Mouse (Mus musculus) midbrain, embryonic 11.5 days (tissue): ENCODE measurements at regions not wholly inside any gene's neighbourhood (a gene's known extent, or its start where the extent isn't known, plus 50 kb on each side); places are given as distances from the start of the nearest gene placed in this dataset.

Experiments used
- ATAC-seq: fragments of 200-750 bp; cut with Nextera tagmentation; 2 replicates; pipeline ENCODE4 v1.8.0; 2017; ENCODE audit warnings: moderate TSS enrichment, moderate library complexity; ENCODE audit not compliant: low FRiP score
- DNase-seq: peaks from one replicate; pipeline ENCODE4 v3.0.0; 2015; ENCODE audit warnings: low spot score; ENCODE audit errors: missing footprints
- H3K27ac ChIP-seq: fragments of 300-500 bp; sonication (generic); 2 replicates; pipeline ENCODE4 v1.5.1; 2014; ENCODE audit warnings: low read depth, low read length
- H3K27me3 ChIP-seq: fragments of 300-500 bp; sonication (generic); 2 replicates; pipeline ENCODE4 v1.6.1; 2014; ENCODE audit warnings: mild to moderate bottlenecking, low read length, moderate library complexity, mixed read lengths; ENCODE audit not compliant: control insufficient read depth, insufficient read depth
- H3K36me3 ChIP-seq: fragments of 300-500 bp; sonication (generic); 2 replicates; pipeline ENCODE4 v1.6.1; 2014; ENCODE audit warnings: mild to moderate bottlenecking, low read length, moderate library complexity, mixed read lengths; ENCODE audit not compliant: control insufficient read depth, insufficient read depth
- H3K4me1 ChIP-seq: fragments of 300-500 bp; sonication (generic); 2 replicates; pipeline ENCODE4 v1.6.1; 2014; ENCODE audit warnings: low read length; ENCODE audit not compliant: control insufficient read depth, insufficient read depth
- H3K4me2 ChIP-seq: fragments of 300-500 bp; sonication (generic); 2 replicates; pipeline ENCODE4 v1.6.1; 2014; ENCODE audit warnings: mild to moderate bottlenecking, moderate library complexity
- H3K4me3 ChIP-seq: fragments of 300-500 bp; sonication (generic); 2 replicates; pipeline ENCODE4 v1.5.1; 2014; ENCODE audit warnings: low read depth, low read length
- H3K9ac ChIP-seq: fragments of 300-500 bp; sonication (generic); 2 replicates; pipeline ENCODE4 v1.6.1; 2014; ENCODE audit warnings: low read length
- H3K9me3 ChIP-seq: fragments of 300-500 bp; sonication (generic); 2 replicates; pipeline ENCODE4 v1.6.1; 2016; ENCODE audit warnings: low read length; ENCODE audit not compliant: control insufficient read depth
- WGBS: fragments of 180-500 bp; shearing (Covaris S2); extraction: QIAGEN DNeasy Blood & Tissue Kit; methylation state at CpG from one replicate; pipeline ENCODE4 v1.1.7; 2014; 5-methylcytosine and 5-hydroxymethylcytosine counted together

GRCm38 (mm10) chr15:64434502-64434901 is 374.2 kb upstream of the Fam49b start:
- DNase-seq, result peak; percentile 86
- no peak overlapping the region for H3K4me2 ChIP-seq
- H3K4me3 ChIP-seq, result no peak overlapping the region
- H3K36me3 ChIP-seq, result no peaks in the 10 kb centered on the region
- WGBS, result 0% methylated on average over 3 of the region's 3 CpGs
- peak; percentile 81 for ATAC-seq
- H3K4me1 ChIP-seq, result no peaks in the 10 kb centered on the region; the same call in 1 of the 2 replicates
- H3K9ac ChIP-seq, result no peak overlapping the region
- no peaks in the 10 kb centered on the region for H3K9me3 ChIP-seq
- H3K27ac ChIP-seq, result no peak overlapping the region
- H3K27me3 ChIP-seq, result no peaks in the 10 kb centered on the region

- H3K9me3 ChIP-seq, result no peaks in the 10 kb centered on the region
- ATAC-seq, result no peak
- H3K27me3 ChIP-seq, result no peaks in the 10 kb centered on the region
- H3K9ac ChIP-seq, result no peak overlapping the region
- no peak overlapping the region for H3K4me3 ChIP-seq
- no peak overlapping the region for H3K27ac ChIP-seq
- H3K36me3 ChIP-seq, result no peaks in the 10 kb centered on the region
- 92% methylated on average over 2 of the region's 2 CpGs for WGBS
- no peak overlapping the region for H3K4me2 ChIP-seq
- no peaks in the 10 kb centered on the region; the same call in 1 of the 2 replicates for H3K4me1 ChIP-seq
- DNase-seq, result no peak
Observed at GRCm38 (mm10) chr15:64434908-64435307, 374.6 kb upstream of the Fam49b start.

DNA sequence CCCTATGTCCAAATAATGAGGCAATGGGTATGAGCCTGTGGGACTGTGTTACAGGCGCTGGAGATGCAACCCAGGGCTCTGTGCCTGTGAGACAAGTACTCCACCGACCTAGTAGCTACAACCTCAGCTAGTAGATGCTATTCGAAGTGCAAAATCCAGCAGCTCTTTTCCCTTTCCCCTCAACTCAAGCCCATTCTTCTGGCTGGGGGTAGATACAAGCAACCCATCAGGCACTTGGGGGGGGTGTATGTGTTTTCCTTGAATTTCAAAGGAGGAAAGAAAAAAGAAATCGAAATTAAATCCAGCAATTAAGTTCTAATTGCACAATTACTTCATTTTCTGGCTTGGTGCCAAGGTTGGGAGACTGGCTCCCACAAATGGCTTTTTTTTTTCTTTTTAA is 372.4 kb upstream of the Gm21798 start:
- H3K9ac ChIP-seq, result no peak overlapping the region
- 74% methylated on average over 4 of the region's 4 CpGs for WGBS
- H3K27me3 ChIP-seq, result no peaks in the 10 kb centered on the region
- no peaks in the 10 kb centered on the region for H3K4me1 ChIP-seq
- H3K36me3 ChIP-seq, result no peaks in the 10 kb centered on the region
- no peak overlapping the region for H3K27ac ChIP-seq
- H3K9me3 ChIP-seq, result no peaks in the 10 kb centered on the region
- no peak overlapping the region for H3K4me2 ChIP-seq
- no peak for ATAC-seq
- no peak for DNase-seq
- H3K4me3 ChIP-seq, result no peak overlapping the region

DNA sequence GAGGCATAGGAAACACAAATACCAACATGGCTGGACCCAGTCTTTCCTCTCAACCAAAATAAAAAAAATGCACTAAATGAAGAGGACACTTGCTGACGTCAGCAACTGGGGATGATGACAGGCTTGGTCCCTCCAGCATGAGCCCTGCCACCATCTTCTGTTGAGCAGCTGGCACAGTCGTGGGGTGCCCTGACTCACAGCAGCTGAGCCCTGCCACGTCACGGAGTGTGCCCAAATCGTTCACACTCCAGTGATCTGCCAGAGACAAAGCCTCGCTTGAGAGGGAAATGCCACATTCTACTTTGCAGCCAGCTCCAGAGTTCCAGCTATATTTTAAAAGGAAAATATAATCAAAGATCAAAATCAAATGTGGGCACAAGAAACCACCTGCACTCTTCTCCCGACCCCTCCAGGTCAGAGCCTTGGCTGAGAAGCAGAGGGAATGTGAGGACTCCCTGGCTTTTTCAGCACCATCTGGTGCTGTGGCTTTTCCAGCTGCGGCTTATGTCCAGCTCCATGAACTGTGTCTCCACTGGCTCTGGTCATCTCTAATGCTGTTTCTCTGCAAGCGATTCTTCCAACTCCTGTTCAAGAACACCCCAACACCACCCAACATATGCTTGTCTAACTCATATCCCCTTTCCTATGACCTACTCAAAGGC is 371.0 kb upstream of the Gm21798 start:
- no peak for ATAC-seq
- no peak for DNase-seq
- H3K9me3 ChIP-seq, result no peaks in the 10 kb centered on the region
- H3K27ac ChIP-seq, result no peak overlapping the region
- H3K9ac ChIP-seq, result no peak overlapping the region
- no peaks in the 10 kb centered on the region for H3K4me1 ChIP-seq
- WGBS, result 71% methylated on average over 9 of the region's 9 CpGs
- H3K27me3 ChIP-seq, result no peaks in the 10 kb centered on the region
- H3K36me3 ChIP-seq, result no peaks in the 10 kb centered on the region
- no peak overlapping the region for H3K4me3 ChIP-seq
- H3K4me2 ChIP-seq, result no peak overlapping the region

DNA sequence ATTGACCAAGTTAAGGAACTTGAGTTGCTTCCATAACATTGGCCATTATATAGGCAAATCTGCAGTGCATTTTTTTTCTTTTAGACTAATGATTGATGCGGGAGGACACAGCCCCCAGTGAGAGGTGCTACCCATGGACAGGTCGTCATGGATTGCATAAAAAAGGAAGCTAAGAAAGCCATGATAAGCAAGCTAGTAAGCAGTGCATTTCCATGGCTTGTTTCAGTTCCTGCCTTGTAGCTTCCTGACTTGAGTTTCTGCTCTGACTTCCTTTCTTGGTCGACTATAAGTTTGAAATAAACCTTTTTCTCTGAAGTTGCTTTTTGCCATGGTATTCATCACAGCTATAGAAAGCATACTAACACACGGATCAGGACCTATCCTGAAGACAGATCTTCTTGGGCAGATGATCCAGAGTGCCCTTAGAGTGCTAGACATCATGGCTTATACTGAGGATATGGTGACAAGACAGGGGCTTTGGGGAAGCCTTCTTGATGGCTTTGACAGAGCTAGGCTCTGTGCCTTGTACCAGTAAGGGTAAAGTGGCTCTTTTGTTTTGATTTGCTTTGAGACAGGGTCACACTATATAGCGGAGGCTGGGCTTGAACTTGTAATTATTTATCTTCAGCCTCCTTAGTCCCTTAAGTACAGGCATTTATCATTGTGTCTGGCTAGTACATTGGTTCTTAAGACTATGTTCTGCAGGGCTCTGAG is 370.1 kb upstream of the Gm21798 start:
- 75% methylated on average over 5 of the region's 5 CpGs for WGBS
- DNase-seq, result no peak

DNA sequence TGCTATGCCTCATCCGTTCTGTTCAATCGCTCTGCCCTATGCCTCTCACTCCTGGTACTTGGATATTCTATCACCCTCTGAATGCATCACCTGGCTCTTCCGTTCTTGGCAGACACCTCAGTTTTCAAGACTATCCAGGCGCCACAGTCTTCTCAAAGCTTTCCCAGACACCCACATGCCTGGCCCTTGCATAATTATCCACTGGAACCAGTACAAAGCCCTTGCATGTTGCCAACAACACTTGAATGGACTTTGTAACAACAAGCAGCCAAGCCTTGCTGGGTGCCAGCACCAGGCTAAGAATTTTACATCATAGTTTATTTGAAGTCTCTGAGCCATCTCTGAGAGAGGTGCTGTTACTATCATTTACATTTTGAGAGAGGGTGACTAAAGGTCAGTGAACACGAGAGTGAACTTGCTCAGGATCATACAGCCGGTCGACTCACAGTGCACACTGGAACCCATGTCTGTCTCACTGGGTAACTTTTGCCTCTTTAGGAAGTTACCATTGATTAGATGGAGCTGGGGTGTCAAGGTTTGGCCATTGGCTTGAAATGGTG is 368.8 kb upstream of the Gm21798 start:
- no peak overlapping the region for H3K4me2 ChIP-seq
- H3K27me3 ChIP-seq, result no peaks in the 10 kb centered on the region
- WGBS, result 93% methylated on average over 7 of the region's 7 CpGs
- DNase-seq, result no peak
- no peak overlapping the region for H3K27ac ChIP-seq
- H3K36me3 ChIP-seq, result no peaks in the 10 kb centered on the region
- H3K9me3 ChIP-seq, result no peaks in the 10 kb centered on the region
- H3K9ac ChIP-seq, result no peak overlapping the region
- no peaks in the 10 kb centered on the region for H3K4me1 ChIP-seq
- no peak overlapping the region for H3K4me3 ChIP-seq
- no peak for ATAC-seq

More for the DNA sequence above, 370.1 kb upstream of the Gm21798 start:
- H3K27me3 ChIP-seq, result no peaks in the 10 kb centered on the region
- H3K4me3 ChIP-seq, result no peak overlapping the region
- no peak overlapping the region for H3K27ac ChIP-seq
- H3K9me3 ChIP-seq, result no peaks in the 10 kb centered on the region
- no peaks in the 10 kb centered on the region for H3K4me1 ChIP-seq
- no peak overlapping the region for H3K4me2 ChIP-seq
- no peak overlapping the region for H3K9ac ChIP-seq
- H3K36me3 ChIP-seq, result no peaks in the 10 kb centered on the region
- no peak for ATAC-seq

DNA sequence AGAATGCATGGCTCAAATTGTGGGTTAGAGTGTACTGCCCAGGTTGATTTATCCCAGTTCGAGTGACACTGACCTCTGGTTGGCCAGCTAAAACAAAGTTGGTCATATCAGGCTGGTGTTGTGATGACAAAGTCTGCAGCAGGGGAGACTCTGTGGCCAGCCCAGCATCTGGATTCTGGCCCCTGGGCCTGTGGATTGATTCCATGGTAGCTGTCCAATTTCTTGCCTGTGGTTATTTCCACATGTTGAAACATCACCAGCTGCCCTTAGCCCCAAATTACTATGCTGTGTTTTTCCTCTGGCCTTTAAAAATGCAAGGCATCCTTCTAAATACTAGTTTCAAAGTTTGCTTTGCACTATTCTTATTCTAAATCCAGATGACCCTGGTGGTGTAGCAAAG is 346.8 kb upstream of the Gm21798 start:
- Histone ChIP-seq H3K36me3 (no peaks in the 10 kb centered on the region), H3K4me1 (no peaks in the 10 kb centered on the region), H3K4me3 (no peak overlapping the region), H3K9ac (no peak overlapping the region), H3K4me2 (no peak overlapping the region), H3K27me3 (no peaks in the 10 kb centered on the region), H3K9me3 (no peaks in the 10 kb centered on the region), H3K27ac (no peak overlapping the region)
- ATAC-seq (no peak), DNase-seq (no peak)
- WGBS, result 84% methylated on average over 1 of the region's 1 CpGs

- ATAC-seq (no peak), DNase-seq (no peak)
- Histone ChIP-seq H3K4me3 (no peak overlapping the region), H3K9me3 (no peaks in the 10 kb centered on the region), H3K4me2 (no peak overlapping the region), H3K36me3 (no peaks in the 10 kb centered on the region), H3K9ac (no peak overlapping the region), H3K27ac (no peak overlapping the region), H3K27me3 (no peaks in the 10 kb centered on the region), H3K4me1 (no peaks in the 10 kb centered on the region)
- 74% methylated on average over 2 of the region's 2 CpGs for WGBS
Observed at GRCm38 (mm10) chr15:64471597-64471996, 345.9 kb upstream of the Gm21798 start.

DNA sequence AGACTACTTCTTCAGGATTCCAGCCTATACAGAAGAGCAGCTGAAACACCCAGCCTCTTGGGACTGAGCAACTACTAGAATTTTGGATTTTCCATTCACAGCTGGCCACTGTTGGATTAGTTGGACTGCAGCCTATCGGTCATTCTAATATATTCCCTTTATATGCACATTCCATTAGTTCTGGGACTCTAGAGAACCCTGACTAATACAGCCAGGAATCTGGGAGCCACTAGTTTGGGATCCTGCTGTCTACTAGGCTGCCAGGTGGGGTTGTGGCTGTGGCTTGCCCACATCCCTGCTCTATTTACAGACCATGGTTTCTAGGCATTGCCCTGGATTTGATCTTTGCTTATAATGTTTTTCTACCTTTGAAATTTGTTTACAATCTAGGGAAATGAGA is 343.3 kb upstream of the Gm21798 start:
- Histone ChIP-seq H3K4me3 (no peak overlapping the region), H3K9me3 (no peaks in the 10 kb centered on the region), H3K9ac (no peak overlapping the region), H3K27ac (no peak overlapping the region), H3K4me2 (no peak overlapping the region), H3K36me3 (no peaks in the 10 kb centered on the region), H3K27me3 (no peaks in the 10 kb centered on the region), H3K4me1 (no peaks in the 10 kb centered on the region)
- WGBS, result 76% methylated on average over 1 of the region's 1 CpGs
- DNase-seq (no peak), ATAC-seq (no peak)
